Mouse (Mus musculus) CH12.LX (cell line): ENCODE measurements around the gene Cd164.

ENCODE experiments used
- CHD2 ChIP-seq: IDR thresholded peaks from 2 replicates; pipeline ENCODE4 v1.6.1; 2011; ENCODE audit warnings: low read length, improper control_type of control experiment
- CTCF ChIP-seq, 2 experiments: IDR thresholded peaks in 1 of 2; conservative IDR thresholded peaks in 1 of 2; 2 replicates each; pipeline ENCODE4 v1.5.1; 2011 to 2012; ENCODE audit warnings: low read depth in 2 of 2, low read length in 2 of 2, improper control_type of control experiment in 1 of 2, inconsistent platforms in 1 of 2, mild to moderate bottlenecking in 1 of 2, moderate library complexity in 1 of 2
- EP300 ChIP-seq: IDR thresholded peaks from 2 replicates; pipeline ENCODE4 v1.6.1; 2011; ENCODE audit warnings: low read length, improper control_type of control experiment
- ETS1 ChIP-seq: conservative IDR thresholded peaks from 2 replicates; pipeline ENCODE4 v1.6.1; 2012; ENCODE audit warnings: low read depth, mild to moderate bottlenecking, inconsistent platforms, low read length, improper control_type of control experiment, moderate library complexity
- MEF2A ChIP-seq: IDR thresholded peaks from 2 replicates; pipeline ENCODE4 v1.6.1; 2014; ENCODE audit warnings: low read depth, mild to moderate bottlenecking, inconsistent platforms, low read length, improper control_type of control experiment, borderline replicate concordance
- NELFE ChIP-seq: IDR thresholded peaks from 2 replicates; pipeline ENCODE4 v1.6.1; 2011; ENCODE audit warnings: low read depth, low read length, improper control_type of control experiment
- PAX5 ChIP-seq: IDR thresholded peaks from 2 replicates; pipeline ENCODE4 v1.6.1; 2012; ENCODE audit warnings: low read length, inconsistent platforms, mixed read lengths
- POLR2A ChIP-seq: IDR thresholded peaks from 2 replicates; pipeline ENCODE4 v1.6.1; 2011; ENCODE audit warnings: low read depth, mild to moderate bottlenecking, improper control_type of control experiment, low read length
- POLR2AphosphoS2 ChIP-seq: IDR thresholded peaks from 2 replicates; pipeline ENCODE4 v1.6.1; 2011; ENCODE audit warnings: low read depth, low read length, improper control_type of control experiment
- SMC3 ChIP-seq: IDR thresholded peaks from 2 replicates; pipeline ENCODE4 v1.6.1; 2011; ENCODE audit warnings: low read depth, low read length, improper control_type of control experiment
- TCF12 ChIP-seq: IDR thresholded peaks from 2 replicates; pipeline ENCODE4 v1.6.1; 2014; ENCODE audit warnings: low read depth, mild to moderate bottlenecking, inconsistent platforms, low read length, improper control_type of control experiment
- ZC3H11A ChIP-seq: IDR thresholded peaks from 2 replicates; pipeline ENCODE4 v1.6.1; 2012; ENCODE audit warnings: low read depth, mild to moderate bottlenecking, inconsistent platforms, low read length, improper control_type of control experiment
- ZKSCAN1 ChIP-seq: IDR thresholded peaks from 2 replicates; pipeline ENCODE4 v1.6.1; 2012; ENCODE audit warnings: low read depth, inconsistent platforms, low read length, improper control_type of control experiment, borderline replicate concordance

- TF ChIP-seq POLR2A (no peak), EP300 (no peak), NELFE (no peak), POLR2AphosphoS2 (no peak), TCF12 (no peak), CTCF (conservative IDR thresholded peaks at IDR 0.05 in 1 of 2, IDR thresholded peaks at IDR 0.05 in 1 of 2; ENCODE audit: low read depth in 2 of 2, low read length in 2 of 2) (no peak), MEF2A (no peak), CHD2 (no peak), ZC3H11A (no peak), SMC3 (no peak), PAX5 (no peak), ETS1 (no peak), ZKSCAN1 (no peak)
Measured at GRCm38 (mm10) chr10:41489294-41489693, 29.9 kb upstream of the Cd164 start.
